Mouse (Mus musculus): ENCODE results near the gene Alkal2. TPM values are rescaled to one million over a fixed set of nuclear protein-coding genes. Genes with fewer than 3 reads are reported as not detected.

Gene Alkal2
- polyA plus RNA-seq, 2 experiments from 2014 or later = not detected

DNA sequence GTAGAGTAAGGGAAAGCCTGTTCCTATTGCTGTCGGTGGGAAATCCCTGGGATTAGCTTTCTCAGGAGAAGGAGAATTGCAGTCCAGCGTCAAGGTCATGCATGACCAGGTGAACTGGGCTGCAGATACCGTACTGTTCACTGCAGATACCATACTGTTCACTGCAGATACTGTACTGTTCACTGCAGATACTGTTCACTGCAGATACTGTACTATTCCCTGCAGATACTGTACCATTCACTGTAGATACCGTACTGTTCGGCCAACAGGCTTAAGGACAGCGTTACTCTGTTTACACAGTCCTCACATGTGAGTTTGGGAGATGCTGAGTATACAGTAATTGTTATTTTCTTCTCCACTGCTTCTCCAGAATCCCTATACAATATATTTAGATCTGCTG lies 44.1 kb downstream of the Alkal2 start:
- ATAC-seq = no peak

DNA sequence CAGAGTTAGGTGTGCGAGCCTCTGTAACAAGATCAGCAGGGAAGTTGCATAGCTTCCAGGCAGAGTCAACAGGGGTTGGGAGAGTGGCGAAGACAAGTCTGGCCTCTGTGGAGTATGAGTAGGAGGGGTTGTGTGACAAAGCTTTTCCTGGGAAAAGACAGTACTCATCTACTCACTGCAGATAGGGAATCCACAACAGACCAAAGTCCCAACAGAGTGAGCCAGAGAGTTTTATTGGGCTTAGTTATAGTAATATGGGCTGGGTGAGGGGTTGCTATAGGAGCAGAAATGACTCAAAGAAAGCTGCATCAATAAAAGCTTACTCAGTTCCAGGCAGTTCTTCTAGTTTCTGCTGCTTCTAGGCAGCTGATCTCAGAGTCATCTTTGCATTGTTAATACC lies 49.2 kb downstream of the Alkal2 start:
- no peak for ATAC-seq

DNA sequence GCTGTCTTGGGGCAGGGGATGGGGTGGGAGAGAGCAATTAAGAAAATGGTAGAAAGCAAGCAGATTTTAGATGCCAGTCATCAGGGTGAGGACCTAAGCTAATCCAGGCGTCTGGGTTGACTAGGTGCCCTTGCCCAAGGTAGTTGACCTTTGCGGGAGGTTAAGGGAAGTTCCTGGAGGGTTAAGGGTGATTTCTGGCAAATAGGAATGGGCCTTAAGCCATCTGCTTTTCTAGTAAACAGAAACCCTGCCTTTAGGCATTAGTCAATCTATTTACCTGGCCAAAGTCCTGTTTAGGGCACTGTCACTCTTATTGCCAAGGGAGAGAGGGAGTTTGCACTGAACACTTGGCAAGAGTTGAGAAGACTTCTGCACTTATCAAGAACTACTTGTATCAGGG lies 52.8 kb downstream of the Alkal2 start:
- ATAC-seq = no peak

Other genes with a start within 250 kb of the Alkal2 start
- gene Acp1, start 27.3 kb downstream of the Alkal2 start, polyA plus RNA-seq (2017; shearing (Covaris generic)) = 100 to 1,000 TPM in 1 of 2 experiments, 10 to 100 TPM in 1; 94.4 to 106 TPM
- gene Sh3yl1, start 27.3 kb downstream of the Alkal2 start, polyA plus RNA-seq (2017; shearing (Covaris generic)) = under 1 TPM; 0.37 to 0.88 TPM
- gene Fam110c, start 189.5 kb downstream of the Alkal2 start, polyA plus RNA-seq (2017; shearing (Covaris generic)) = not detected